Mouse (Mus musculus) left cerebral cortex, adult 11 months (tissue): ENCODE data around the gene Tspan18.

Experiments used
- DNase-seq: peaks from one replicate; pipeline ENCODE4 v3.0.0; 2022; ENCODE audit warnings: low spot score

Gene Tspan18

DNA sequence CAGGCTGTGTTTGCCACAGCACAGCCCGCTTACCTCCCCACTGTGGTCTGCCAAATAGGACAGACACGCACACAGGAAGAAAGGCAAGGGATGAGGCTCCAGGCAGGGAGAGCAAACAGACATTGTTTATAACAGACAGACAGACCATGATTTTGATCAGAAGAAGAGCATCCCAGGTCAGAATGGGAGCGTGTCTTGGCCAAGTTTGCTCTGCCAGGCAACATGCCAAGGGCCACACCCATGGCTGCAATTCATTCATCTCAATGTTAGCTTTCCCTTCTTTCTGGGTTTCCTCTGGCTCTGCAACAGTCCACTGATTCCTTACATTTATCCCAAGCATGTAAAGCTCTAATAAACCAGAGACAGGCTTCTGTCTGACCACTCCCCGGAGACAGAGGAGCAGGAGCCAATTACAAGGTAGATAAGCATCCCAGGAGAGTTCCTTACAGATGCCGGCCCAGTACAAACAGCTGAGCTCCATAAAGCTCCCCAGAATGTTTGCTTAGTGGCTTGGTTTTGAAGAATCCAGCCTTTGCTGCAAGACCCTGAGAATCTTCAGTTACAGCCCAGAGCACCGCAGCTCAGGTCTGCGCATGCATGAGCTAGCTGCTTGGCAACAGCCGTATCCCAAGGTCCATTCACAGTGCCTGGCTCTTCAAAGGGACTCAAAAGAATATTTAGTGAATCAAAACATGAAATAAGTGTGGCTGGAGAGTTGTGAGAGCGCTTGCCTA is 5.2 kb upstream of the Tspan18 start:
- no peak for DNase-seq

DNA sequence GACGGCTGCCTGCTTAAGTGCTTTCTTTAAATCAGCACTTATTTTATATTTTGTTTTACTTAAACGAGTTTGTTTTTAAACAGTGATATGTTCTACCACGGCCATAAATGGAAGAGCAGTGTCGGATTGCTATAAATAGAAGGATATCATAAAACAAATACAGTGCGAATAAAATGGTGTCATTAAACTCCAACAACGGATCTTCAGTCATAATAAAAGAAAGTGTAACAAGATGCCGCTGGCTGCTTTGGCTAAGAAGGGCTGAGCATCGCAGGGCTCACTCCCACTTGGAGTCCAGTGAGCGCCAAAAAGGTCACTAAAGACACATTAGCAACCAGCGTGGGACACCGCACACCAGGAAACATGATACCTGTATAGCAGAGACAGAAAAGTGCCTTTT is 1.7 kb upstream of the Tspan18 start:
- DNase-seq: no peak

DNA sequence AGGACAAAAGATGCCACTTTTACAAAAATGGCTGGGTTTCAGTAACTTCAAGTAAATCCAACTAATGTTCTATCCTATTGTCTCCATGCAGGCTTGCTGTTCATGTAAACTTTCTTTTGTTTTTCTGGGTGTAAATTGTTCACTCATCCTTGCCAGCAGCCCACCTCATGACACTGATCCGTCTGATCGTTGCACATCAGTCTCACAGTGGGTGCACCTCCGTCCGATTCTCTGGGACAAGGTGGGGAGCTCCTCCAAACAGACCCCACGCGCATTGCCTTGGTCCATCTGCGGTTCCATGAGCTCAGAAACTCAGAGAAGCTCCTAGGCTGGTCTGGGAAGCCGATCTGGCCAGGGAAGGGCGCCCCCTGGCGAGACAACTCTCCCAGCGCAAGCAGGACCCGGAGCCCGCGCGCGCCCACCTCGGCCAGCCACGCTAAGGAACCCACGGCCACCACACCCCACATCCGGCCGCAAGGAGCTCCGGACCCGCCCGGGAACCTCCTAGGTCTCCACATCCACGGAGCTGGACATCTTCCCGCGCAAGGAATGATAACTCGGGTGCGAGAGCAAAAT is 976 bp downstream of the Tspan18 start:
- peak; percentile 37 for DNase-seq

DNA sequence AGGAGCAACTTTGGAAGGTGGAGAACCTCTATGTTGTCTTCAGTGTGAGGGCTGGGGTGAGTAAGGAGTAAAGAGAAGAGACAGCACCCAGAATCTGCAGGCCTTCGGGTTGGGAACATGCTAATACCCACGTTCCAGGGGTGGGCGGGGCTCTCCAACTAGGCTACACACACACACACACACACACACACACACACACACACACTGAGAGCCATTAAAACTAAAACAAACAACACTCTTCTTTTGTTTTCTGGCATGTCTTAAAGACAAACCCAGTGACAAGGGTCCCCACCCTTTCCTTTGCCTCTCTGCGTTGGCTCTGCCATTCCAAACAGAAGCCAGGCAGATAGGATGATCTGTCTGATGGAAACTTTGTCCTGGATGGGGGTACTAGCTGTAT is 2.0 kb downstream of the Tspan18 start:
- no peak for DNase-seq

DNA sequence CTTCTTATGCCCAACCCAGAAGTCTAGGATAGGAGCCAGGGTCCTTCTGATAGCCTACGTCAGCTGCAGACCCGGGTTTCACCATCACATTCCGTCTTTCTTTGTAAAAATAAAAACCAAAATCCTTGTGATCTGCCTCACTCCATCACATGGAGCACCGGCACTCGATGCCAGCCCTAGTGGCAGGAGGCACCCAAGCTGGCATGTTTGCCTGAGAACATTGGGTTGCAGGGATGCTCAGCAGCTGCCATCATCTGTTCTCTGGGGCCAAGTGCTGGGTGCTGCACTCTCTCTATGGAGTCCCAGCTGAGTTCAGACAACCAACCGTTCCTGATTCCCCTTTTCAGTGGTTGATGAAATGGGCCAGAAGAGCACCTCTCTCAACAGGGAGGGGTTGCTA is 3.2 kb downstream of the Tspan18 start:
- DNase-seq: no peak

DNA sequence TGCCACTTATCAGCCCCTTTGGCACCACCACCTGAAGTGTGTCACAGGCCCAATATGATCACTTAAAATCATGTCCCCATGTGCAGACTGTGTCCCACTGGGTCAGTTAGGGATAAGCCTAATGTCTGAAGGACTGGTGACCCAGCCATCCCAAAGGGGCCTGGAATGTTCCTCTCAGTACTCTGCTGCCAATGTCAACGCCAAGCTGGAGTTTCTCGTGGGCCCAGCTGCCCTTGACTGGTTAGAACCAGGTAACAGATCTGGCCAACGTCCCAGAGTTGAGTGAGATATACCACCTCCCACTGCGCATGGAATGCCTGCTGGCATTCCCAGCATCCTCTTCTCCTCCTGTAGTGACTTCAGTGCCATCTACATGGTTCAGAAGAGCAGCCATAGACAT is 5.2 kb downstream of the Tspan18 start:
- no peak for DNase-seq

DNA sequence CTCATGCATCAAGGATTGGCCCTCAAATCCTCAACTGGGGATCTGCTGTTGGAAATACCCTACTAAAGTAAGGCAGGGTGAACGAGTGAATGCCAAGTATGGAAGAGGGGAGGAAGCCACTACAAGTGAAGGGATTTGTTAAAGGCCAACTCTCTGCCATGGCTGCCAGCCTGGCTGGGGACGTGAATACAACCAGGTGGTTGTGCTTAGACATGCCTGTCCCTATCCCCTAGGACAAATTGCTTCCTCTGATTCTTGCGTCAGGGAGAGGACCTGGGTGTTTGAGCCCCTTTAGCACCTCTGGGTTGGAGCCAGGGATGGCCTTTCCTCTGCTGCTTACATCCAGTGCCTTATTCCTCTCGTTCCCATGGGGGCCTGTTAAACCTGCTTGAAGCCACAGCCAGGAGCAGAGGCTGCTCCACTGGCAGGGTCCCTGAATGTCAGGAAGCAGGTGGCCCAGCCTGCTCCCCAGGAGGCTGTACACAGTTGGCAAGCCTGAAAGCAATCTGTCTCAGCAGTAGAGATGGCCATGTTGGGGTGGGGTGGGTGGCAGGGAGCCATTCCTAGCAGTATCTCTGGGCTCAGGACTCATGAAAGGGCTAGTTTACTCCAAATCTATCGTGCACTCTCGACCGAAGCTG is 6.3 kb downstream of the Tspan18 start:
- DNase-seq: no peak

DNA sequence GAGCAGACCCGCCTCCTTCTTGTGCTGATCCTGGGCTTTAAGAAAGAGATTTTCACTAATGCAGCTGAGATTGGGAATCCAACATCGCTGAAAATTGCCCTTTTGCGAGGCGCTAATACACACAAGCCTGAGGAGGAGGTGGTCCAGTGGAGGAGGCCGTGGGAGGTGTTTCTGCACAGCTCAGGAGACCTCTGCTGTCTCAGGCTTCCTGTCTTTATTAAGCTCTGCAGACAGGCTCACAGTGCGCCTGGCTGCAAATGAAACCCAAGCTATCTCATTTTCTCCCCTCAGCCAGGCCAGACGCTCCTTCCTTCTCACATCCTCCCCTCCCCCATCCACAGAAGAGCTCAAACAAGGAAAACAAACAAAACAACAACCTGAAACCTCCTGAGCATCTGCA is 9.6 kb downstream of the Tspan18 start:
- no peak for DNase-seq

DNA sequence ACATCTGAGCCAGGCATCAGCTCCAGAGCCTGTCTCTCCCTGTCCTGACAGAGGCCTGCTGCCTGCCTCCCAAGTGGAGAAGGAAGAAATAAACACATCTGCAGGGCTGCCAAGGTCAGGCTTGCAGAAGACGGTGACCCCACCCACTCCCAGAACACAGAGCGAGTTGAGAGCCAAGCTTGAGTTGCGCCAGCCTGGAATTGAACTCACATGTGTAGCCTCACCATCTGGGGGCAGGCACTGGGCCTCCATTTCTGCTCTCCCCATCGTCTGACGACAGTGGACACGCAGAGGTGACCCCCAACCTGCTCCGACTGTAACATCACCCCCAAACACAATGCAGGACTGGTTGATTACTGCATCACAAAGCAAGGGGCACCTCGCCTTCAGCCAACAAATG is 12.4 kb downstream of the Tspan18 start:
- no peak for DNase-seq

DNA sequence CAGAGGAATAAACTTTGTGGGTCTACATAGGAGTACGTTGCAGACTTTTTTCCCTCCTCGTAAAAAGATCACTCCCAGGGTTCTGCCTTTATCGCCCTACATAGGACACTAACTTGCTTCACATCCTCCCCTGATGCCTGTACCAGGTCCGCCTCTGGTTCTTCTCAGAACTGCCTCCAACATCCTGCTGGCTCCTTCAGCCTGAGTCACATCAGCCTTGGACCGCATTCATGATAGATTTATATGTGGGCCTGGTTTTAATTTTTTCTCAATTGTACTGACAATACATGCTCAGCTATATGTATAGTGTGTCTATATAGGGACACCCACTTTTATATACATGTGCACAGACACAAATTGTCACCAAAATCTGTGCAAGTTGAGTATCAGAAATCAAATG is 14.0 kb downstream of the Tspan18 start:
- DNase-seq: no peak

DNA sequence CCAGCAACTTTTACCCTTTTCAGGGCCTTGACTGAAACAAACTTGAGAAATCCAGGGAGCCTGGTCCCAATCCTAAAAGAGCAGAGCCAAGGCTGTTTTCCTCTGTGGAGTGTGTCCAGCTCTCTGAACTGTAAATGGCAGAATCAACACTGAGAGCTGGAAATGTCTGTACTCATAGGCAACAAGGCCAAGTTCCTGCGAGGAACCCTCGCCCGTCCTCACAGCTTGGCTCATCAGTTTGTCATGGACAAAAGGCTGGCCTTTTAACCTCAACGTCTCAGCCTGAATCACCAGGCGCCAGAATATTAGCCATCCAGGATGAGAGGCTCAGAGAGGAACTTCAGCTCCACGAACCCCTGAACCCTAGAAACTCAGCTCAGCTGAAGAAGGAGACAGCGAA is 14.7 kb downstream of the Tspan18 start:
- no peak for DNase-seq

DNA sequence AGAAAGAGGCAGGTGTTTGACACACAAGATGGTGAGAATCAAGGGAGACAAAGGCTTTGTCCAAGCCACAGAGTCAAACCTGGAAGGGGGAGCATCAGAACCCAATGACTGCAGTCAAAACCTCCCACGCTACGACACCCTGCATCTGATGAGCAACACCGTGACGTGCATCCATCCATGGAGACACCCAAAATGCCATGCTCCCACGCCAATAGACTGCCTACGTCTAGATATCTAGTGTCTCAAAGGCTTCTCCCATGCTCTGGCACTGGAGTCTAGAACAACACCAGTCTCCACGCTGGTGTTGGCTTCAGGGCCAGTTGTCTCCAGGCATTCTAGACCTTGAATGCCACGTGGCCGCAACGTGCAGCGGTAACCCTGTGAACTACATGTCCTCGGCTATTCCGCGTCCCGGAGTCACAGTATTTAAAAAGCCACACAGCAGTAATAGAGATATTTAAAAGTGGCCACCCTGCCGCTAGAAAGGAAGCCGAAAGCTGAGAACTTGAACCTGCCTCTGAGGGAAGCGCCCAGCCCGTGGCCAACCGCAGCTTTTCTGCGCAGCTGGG is 15.4 kb downstream of the Tspan18 start:
- DNase-seq: no peak

DNA sequence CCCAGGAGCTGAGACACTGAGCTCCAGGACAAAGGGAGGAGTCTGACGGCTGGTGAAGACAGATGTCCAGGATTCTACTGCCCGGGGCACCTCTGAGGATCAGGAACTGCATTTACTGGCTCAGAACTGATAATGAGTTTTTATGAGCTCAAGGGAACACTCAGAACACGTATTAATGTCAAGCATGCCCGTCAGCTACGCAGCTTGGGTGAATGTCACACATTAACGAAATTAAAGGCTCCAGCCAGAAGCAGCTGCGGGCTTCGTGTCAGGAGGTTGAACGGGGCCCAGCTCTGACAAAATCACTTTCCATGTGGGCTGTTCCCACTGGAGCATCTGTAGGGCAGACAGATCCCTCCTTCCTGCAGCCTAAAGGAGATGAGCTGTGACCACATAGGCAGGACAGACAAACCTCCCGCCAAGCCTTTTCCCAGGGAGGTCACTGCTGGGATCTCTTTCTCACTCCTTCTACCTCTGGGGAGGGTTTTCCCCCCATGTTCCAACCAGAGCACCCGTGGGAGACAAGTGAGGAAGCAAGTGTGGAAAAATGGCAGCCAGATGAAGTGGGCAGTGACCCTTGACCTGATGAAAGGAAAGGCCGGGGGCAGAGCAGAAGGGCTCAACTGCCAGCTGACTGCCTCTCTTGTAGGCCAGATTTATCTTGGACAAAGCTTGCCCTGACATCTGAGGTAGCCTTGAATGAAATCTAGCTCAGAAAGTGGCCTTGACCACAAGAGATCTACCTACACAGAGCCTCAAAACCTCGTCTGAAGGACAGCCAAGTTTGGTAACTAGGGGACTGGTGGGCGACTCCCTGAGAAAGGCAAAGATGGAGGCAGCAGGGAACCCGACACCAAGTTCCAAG is 20.3 kb downstream of the Tspan18 start:
- DNase-seq: no peak

DNA sequence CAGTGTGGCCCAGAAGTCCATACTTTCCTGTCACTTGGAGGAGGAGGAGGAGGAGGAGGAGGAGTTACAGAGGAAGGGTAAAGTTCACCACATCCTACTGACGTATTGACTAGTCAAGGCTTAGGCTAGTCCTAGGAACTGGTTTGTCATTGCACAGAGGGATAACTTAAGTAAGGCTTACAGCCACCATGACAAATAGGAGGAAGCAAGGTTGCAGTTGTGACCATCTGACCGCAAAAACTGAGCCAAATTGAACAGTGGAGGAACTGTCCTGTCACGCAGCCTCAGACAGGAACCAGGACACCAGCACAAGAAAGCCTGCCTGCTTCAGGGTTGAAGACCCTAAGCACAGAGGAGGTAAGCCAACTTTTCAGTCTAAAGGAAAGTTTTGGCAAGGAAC is 21.8 kb downstream of the Tspan18 start:
- DNase-seq: no peak

DNA sequence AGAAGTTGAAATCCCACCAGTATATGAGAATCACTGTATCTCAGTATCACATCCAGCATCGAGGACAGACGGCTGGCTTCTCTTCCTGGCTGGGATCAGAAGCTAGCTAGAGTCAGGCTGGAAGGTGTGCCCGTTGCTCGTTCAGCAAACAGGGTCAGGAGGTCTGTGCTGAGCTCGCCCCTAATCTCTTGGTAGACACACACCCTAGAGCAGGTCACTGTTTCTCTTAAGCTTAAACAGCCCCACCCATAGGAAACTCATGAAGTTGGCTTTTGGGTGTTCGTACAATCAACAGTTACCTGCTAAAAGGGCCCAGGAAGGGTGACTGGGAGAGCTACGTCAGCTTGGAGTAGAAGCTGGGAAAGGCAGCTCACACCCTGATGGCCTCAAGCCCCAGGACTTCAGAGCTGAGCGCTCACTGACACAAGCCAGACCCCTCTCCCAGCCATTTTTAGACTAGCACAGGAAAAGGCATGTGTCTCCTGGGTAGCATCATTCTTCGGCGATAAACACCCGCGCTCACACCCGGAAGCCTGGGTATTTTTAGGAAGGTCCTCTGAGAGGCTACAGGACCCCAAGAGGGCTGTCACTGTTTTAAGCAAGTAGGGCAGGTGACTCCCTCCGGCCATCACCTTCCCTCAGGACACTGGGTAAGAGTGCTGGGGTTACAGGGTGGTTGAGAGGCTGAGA is 24.4 kb downstream of the Tspan18 start:
- no peak for DNase-seq

DNA sequence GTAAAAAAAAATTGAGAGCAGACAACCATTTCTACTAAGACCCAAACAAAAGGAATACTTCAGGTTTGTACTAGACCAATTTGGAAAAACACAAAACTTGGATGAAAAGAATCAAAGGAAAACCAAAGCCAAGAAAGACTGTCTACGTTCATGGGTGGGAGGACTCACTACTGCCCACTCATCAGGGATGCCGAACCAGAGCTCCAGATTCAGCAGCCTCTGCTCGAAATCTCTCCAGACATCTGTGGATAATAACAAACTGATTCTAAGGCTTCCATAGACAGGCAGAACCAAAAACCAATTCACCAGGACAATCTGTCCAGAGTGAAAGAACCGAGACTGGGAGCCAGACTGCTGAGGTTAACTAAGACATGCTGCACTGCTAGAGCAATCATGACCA is 27.4 kb downstream of the Tspan18 start:
- DNase-seq: no peak

DNA sequence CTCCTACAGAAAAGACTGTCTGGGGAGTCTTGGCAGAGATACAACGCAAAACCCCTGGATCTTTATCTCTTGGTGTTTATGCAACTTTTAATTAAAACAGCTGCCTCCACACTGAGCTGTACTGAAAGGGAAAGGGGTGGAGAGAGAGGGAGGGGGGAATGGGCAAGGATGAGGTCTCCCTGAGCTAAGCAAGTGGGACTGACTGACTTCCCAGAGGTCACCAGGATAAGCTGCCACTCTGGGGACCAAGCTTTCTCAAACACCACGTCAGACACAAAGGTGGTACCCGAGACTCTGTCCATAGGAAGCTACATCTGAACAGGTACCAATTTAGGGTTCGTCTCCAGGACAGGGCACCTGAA is 30.1 kb downstream of the Tspan18 start:
- no peak for DNase-seq

DNA sequence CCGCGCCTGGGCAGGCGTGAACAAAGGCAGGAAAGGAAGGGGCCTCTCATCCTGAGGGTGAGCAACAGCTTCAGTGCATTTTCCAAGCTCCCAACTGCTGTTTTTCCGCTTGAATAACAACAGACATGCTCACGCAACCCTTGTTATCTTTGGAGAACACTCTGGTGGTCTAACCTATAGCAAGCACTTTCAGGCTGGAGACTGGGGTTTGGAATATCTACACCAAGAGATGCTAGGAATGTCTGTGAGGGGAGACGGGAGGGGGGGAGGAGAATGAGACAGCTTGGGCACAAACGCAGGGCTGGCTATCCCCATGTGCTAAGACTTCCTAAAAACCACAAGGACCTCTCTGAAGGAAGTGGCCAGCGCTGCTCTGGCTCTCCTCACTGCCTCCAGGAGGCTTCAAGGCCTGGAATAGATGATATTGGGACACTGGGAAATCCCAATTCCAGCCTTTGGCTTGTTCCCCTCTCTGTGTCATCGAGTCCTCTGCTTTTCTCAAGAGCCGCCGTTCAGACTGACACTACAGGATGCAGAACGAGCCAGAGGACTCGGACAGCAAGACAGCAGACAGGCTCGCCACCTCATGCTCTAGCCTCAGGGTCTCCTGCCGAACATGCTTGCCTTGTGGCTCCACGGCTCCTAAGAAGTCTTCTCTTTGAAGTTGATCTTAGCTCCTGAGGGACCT is 30.6 kb downstream of the Tspan18 start:
- DNase-seq: no peak

DNA sequence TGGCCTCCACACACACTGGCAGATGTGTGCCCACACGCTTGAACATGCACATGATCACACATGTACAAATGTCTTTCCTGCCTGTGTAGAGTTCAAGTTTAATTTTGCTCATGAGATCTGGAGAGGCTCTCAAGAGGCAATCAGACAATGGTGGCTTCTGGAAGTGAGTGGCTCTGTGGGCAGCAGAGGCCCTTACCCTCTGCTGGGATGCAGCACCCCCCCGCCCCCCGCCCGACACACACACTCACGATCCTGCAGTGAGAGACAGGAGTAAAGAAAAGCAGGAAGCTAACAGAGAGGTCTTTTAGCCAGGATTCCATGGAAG is 31.1 kb downstream of the Tspan18 start:
- DNase-seq: no peak

DNA sequence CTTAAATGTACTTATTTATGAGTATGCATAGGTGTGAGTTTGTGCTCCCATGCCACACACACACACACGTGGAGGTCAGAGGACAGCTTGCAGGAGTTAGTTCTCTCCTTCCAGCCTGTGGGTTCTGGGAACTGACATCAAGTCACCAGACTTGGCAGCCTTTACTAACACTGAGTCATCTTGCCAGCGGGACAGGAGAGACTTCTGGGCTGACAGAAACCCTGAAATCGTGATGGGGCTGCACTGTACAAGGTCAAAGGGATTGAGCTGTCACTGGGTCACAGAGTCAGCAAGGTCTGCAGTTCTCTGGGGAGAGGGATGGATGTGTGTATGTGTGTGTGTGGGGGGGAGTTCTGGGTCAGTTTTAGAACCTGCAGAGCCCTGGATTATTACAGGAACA is 36.6 kb downstream of the Tspan18 start:
- DNase-seq: no peak

DNA sequence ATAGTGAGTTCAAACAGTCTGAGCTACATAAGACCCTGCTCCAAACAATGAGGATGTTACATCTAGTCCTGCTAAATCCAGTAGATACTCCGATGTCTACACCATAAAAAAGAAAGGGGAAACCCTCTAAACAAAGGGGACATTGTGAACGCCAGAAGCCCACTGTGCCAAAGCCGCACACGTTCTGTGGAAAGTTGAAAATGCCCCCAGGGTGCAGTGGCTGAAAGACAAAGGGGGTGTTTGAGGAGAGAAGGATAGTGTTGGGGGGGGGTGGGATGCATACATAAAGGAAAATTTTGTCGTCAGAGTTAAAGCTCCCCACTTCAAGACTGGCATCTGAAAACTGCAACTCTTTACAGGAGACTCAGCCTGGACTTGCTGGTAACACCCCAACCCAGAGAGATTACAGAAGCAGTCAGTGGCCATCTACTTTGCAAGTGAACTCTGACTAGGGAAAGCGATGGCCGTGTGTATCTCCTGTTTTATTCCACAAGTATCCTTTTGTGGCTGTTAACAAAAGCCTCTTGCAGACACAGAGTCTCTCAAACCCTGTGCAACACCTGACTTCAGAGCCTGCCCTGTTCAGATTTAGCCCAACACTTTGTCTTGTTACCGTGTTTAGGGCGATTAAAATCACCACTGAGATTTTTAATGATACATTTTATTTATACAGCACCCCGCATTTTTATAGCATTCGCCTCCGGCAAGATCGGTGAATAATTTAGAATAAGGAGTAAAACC is 42.9 kb downstream of the Tspan18 start:
- DNase-seq: no peak
